Mouse (Mus musculus) intestine, embryonic 14.5 days (tissue): ENCODE measurements around the gene Ptger2. TPM values are rescaled to one million over a fixed set of nuclear protein-coding genes. Genes with fewer than 3 reads are reported as not detected.

Source experiments
- microRNA counts: library from miRNA; unstranded; fragments of <30 nt; microRNA quantifications from one replicate; lab custom pipeline; 2016
- microRNA-seq: library from miRNA; unstranded; fragments of <30 nt; microRNA quantifications from one replicate; pipeline ENCODE4, GENCODE M21; 2016
- polyA plus RNA-seq: library from polyadenylated mRNA; unstranded; fragments of >200 nt; fragmentation: Nextera tagmentation; extraction: Ambion mirVana; gene quantifications from 2 replicates; pipeline ENCODE4 v1.2.1, GENCODE M21; 2014

The Ptger2 gene
- polyA plus RNA-seq, 1 experiment from 2014 or later: 1.1 TPM

MicroRNAs encoded within 50 kb of the gene (microRNA counts, 519-probe panel; counts per million panel counts)
- not detected for microRNA mmu-miR-327 (lab: Ali Mortazavi, UCI)

Small RNA genes lying within 50 kb of the gene (microRNA-seq; reads per million reads assigned to microRNA genes)
- not detected for gene Mir327

Other genes starting within 250 kb of the Ptger2 start
- gene Gm8267, start 237.9 kb upstream of the Ptger2 start, polyA plus RNA-seq: not detected in 2 replicates
- not detected in 2 replicates for gene Ptgdr, start 128.8 kb upstream of the Ptger2 start, polyA plus RNA-seq
- 3.6 and 4.2 TPM in 2 replicates for gene Gpr137c, start 231.5 kb downstream of the Ptger2 start, polyA plus RNA-seq
- gene Txndc16, start 232.1 kb downstream of the Ptger2 start, polyA plus RNA-seq: 15.5 and 16.2 TPM in 2 replicates